Mouse (Mus musculus): ENCODE results near the gene Cst3.

GRCm38 (mm10) chr2:148861693-148862092 is 13.8 kb downstream of the Cst3 start:
- TF ChIP-seq POLR2A (IDR thresholded peaks at IDR 0.05; ENCODE audit: borderline replicate concordance, control insufficient read depth, low read depth, low read length) (no peak), CTCF (IDR thresholded peaks at IDR 0.05; ENCODE audit: control insufficient read depth, insufficient read depth, low read length) (no peak)

Data from bone marrow, adult 2 months (tissue).